Mouse (Mus musculus): ENCODE data around the gene Synpo2. TPM values are rescaled to one million over a fixed set of nuclear protein-coding genes. Genes with fewer than 3 reads are reported as not detected.

Gene Synpo2
- total and polyA plus RNA-seq, 2 experiments from 2014 or later = 14.7 to 17.9 TPM

- no peak overlapping the region for H3K4me3 ChIP-seq (ENCODE audit: low read depth, low read length)
- H3K9ac ChIP-seq (replicated peaks; ENCODE audit: low read depth, low read length) = no peak overlapping the region
- H3K4me1 ChIP-seq (ENCODE audit: control insufficient read depth, insufficient read depth) = peaks cover 13% of the 10 kb centered on the region; the same call in 1 of the 2 replicates
- H3K9me3 ChIP-seq (replicated peaks; ENCODE audit: control insufficient read depth, low read length) = no peaks in the 10 kb centered on the region
- 80% methylated on average over 11 of the region's 11 CpGs for WGBS
- DNase-seq (ENCODE audit: low spot score) = peak; percentile 3
- TF ChIP-seq EP300 (IDR thresholded peaks at IDR 0.05; ENCODE audit: low read depth) (no peak), CTCF (IDR thresholded peaks at IDR 0.05; ENCODE audit: low read depth) (no peak)
- peaks cover 31% of the 10 kb centered on the region for H3K36me3 ChIP-seq (replicated peaks; ENCODE audit: control insufficient read depth, insufficient read depth, low read length)
- ATAC-seq (ENCODE audit: insufficient read depth, low read depth) = no peak
- no peak overlapping the region for H3K27ac ChIP-seq (ENCODE audit: low read depth)
- no peaks in the 10 kb centered on the region for H3K27me3 ChIP-seq (ENCODE audit: control insufficient read depth, insufficient read depth, low read length)
- H3K4me2 ChIP-seq (ENCODE audit: low read depth, low read length) = no peak overlapping the region
These were observed 123.2 kb downstream of the Synpo2 start for GRCm38 (mm10) chr3:123112781-123113180.

- H3K27me3 ChIP-seq (ENCODE audit: control insufficient read depth, insufficient read depth, low read length) = no peaks in the 10 kb centered on the region
- WGBS = 75% methylated on average over 10 of the region's 10 CpGs
- H3K4me2 ChIP-seq (ENCODE audit: low read depth, low read length) = no peak overlapping the region
- H3K27ac ChIP-seq (ENCODE audit: low read depth) = no peak overlapping the region; the same call in 1 of the 2 replicates
- peaks cover 16% of the 10 kb centered on the region; the same call in 1 of the 2 replicates for H3K4me1 ChIP-seq (ENCODE audit: control insufficient read depth, insufficient read depth)
- DNase-seq (ENCODE audit: low spot score) (peak; percentile 5), ATAC-seq (ENCODE audit: insufficient read depth, low read depth) (no peak)
- no peak for TF ChIP-seq CTCF (IDR thresholded peaks at IDR 0.05; ENCODE audit: low read depth)
- no peaks in the 10 kb centered on the region for H3K9me3 ChIP-seq (replicated peaks; ENCODE audit: control insufficient read depth, low read length)
- H3K36me3 ChIP-seq (replicated peaks; ENCODE audit: control insufficient read depth, insufficient read depth, low read length) = peaks cover 31% of the 10 kb centered on the region
- no peak overlapping the region for H3K4me3 ChIP-seq (ENCODE audit: low read depth, low read length)
- H3K9ac ChIP-seq (replicated peaks; ENCODE audit: low read depth, low read length) = no peak overlapping the region
These were observed 124.8 kb downstream of the Synpo2 start for GRCm38 (mm10) chr3:123111071-123111711.

GRCm38 (mm10) chr3:123107830-123108549, 128.0 kb downstream of the Synpo2 start:
- H3K9me3 ChIP-seq (replicated peaks; ENCODE audit: control insufficient read depth, low read length) = no peaks in the 10 kb centered on the region
- peak overlapping the region; percentile 4; the same call in 1 of the 2 replicates for H3K4me2 ChIP-seq (ENCODE audit: low read depth, low read length)
- H3K4me3 ChIP-seq (ENCODE audit: low read depth, low read length) = no peak overlapping the region
- DNase-seq (ENCODE audit: low spot score) (peak; percentile 68), ATAC-seq (ENCODE audit: insufficient read depth, low read depth) (0 out of 2 replicates have a peak, but pooled peaks have one; percentile 32)
- TF ChIP-seq EP300 (IDR thresholded peaks at IDR 0.05; ENCODE audit: low read depth) = no peak
- TF ChIP-seq CTCF (IDR thresholded peaks at IDR 0.05; ENCODE audit: low read depth) = no peak
- H3K27me3 ChIP-seq (ENCODE audit: control insufficient read depth, insufficient read depth, low read length) = no peaks in the 10 kb centered on the region
- WGBS = 27% methylated on average over 14 of the region's 14 CpGs
- H3K9ac ChIP-seq (replicated peaks; ENCODE audit: low read depth, low read length) = no peak overlapping the region; the same call in 1 of the 2 replicates
- H3K36me3 ChIP-seq (replicated peaks; ENCODE audit: control insufficient read depth, insufficient read depth, low read length) = peaks cover 20% of the 10 kb centered on the region
- H3K4me1 ChIP-seq (ENCODE audit: control insufficient read depth, insufficient read depth) = peaks cover 14% of the 10 kb centered on the region; the same call in 1 of the 2 replicates
- peak overlapping the region; percentile 63 for H3K27ac ChIP-seq (ENCODE audit: low read depth)

GRCm38 (mm10) chr3:123104325-123104724, 131.6 kb downstream of the Synpo2 start:
- H3K27me3 ChIP-seq (ENCODE audit: control insufficient read depth, insufficient read depth, low read length) = no peaks in the 10 kb centered on the region
- 76% methylated on average over 6 of the region's 6 CpGs for WGBS
- DNase-seq (ENCODE audit: low spot score) (no peak), ATAC-seq (ENCODE audit: insufficient read depth, low read depth) (no peak)
- no peak overlapping the region for H3K4me2 ChIP-seq (ENCODE audit: low read depth, low read length)
- TF ChIP-seq EP300 (IDR thresholded peaks at IDR 0.05; ENCODE audit: low read depth) (no peak), CTCF (IDR thresholded peaks at IDR 0.05; ENCODE audit: low read depth) (no peak)
- no peak overlapping the region for H3K27ac ChIP-seq (ENCODE audit: low read depth)
- H3K36me3 ChIP-seq (replicated peaks; ENCODE audit: control insufficient read depth, insufficient read depth, low read length) = no peaks in the 10 kb centered on the region
- no peaks in the 10 kb centered on the region for H3K9me3 ChIP-seq (replicated peaks; ENCODE audit: control insufficient read depth, low read length)
- H3K4me3 ChIP-seq (ENCODE audit: low read depth, low read length) = no peak overlapping the region
- H3K4me1 ChIP-seq (ENCODE audit: control insufficient read depth, insufficient read depth) = peaks cover 11% of the 10 kb centered on the region; the same call in 1 of the 2 replicates
- H3K9ac ChIP-seq (replicated peaks; ENCODE audit: low read depth, low read length) = no peak overlapping the region

- peaks cover 7% of the 10 kb centered on the region; the same call in 1 of the 2 replicates for H3K4me1 ChIP-seq (ENCODE audit: control insufficient read depth, insufficient read depth)
- WGBS = 23% methylated on average over 13 of the region's 13 CpGs
- H3K36me3 ChIP-seq (replicated peaks; ENCODE audit: control insufficient read depth, insufficient read depth, low read length) = no peaks in the 10 kb centered on the region
- H3K27me3 ChIP-seq (ENCODE audit: control insufficient read depth, insufficient read depth, low read length) = no peaks in the 10 kb centered on the region
- peak; percentile 69 for ATAC-seq (ENCODE audit: insufficient read depth, low read depth)
- no peak overlapping the region for H3K27ac ChIP-seq (ENCODE audit: low read depth)
- no peak overlapping the region for H3K4me2 ChIP-seq (ENCODE audit: low read depth, low read length)
- H3K9me3 ChIP-seq (replicated peaks; ENCODE audit: control insufficient read depth, low read length) = no peaks in the 10 kb centered on the region
- no peak overlapping the region for H3K9ac ChIP-seq (replicated peaks; ENCODE audit: low read depth, low read length)
- H3K4me3 ChIP-seq (ENCODE audit: low read depth, low read length) = no peak overlapping the region
- DNase-seq (ENCODE audit: low spot score) = peak; percentile 92
- TF ChIP-seq CTCF (IDR thresholded peaks at IDR 0.05; ENCODE audit: low read depth) (peak; percentile 94), EP300 (IDR thresholded peaks at IDR 0.05; ENCODE audit: low read depth) (no peak)
These were observed 132.6 kb downstream of the Synpo2 start for GRCm38 (mm10) chr3:123103151-123103860.

Measured in heart, postnatal 0 days (tissue).